Mouse (Mus musculus) small intestine, adult 2 months (tissue): ENCODE results near the gene Tnip2.

Experiments used
- CTCF ChIP-seq: fragments of 200-500 bp; IDR thresholded peaks from 2 replicates; pipeline ENCODE4 v1.5.1; 2012; ENCODE audit warnings: low read depth, mild to moderate bottlenecking, control low read depth, inconsistent platforms, low read length, moderate library complexity, mixed read lengths; ENCODE audit not compliant: insufficient replicate concordance, insufficient read length; ENCODE audit errors: extremely low read depth
- POLR2A ChIP-seq: fragments of 200-500 bp; IDR thresholded peaks from 2 replicates; pipeline ENCODE4 v1.6.1; 2012; ENCODE audit warnings: low read depth, mild to moderate bottlenecking, control low read depth, inconsistent platforms, low read length, moderate library complexity

GRCm38 (mm10) chr5:34458994-34459393 lies 54.8 kb downstream of the Tnip2 start:
- TF ChIP-seq POLR2A: no peak
- no peak for TF ChIP-seq CTCF
